Mouse (Mus musculus) cerebellum, adult 2 months (tissue): ENCODE results near the gene Krtap2-4.

Experiments used
- CTCF ChIP-seq: fragments of 200-500 bp; IDR thresholded peaks from 2 replicates; pipeline ENCODE4 v1.5.1; 2011; ENCODE audit warnings: low read depth, mild to moderate bottlenecking, control low read depth, low read length, moderate library complexity, borderline replicate concordance; ENCODE audit not compliant: insufficient read depth
- POLR2A ChIP-seq: fragments of 200-500 bp; IDR thresholded peaks from 2 replicates; pipeline ENCODE4 v1.6.1; 2011; ENCODE audit warnings: low read length, control low read depth, borderline replicate concordance; ENCODE audit not compliant: insufficient read depth

DNA sequence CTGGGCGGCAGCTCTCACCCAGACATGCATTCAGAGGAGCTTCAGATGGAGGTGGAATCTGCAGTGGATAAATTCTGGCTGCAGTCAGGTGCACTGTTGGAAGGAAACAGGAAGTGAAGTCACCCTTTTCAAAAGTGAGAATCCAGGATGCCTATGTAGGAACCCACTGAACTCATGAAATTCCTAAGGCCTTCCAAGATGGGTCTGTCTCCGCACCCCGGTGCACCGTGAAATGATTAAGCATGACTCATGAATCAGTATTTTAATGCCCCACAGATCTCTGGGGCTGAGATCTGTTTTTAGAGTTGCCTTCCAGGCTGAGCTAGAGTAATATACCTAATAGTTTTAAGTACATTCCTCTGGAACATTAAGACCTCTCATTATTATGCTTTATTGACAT, 44.6 kb upstream of the Krtap2-4 start:
- TF ChIP-seq POLR2A (no peak), CTCF (no peak)
